Mouse (Mus musculus) ovary, postnatal 36 days (tissue): ENCODE results near the gene Olfr748.
"Not testable (repeated sequence)": the region's sequence is repeated elsewhere in the genome, so short reads cannot be mapped to it uniquely, and the experiment has no call there.

Source experiments
- DNase-seq: peaks from one replicate; pipeline ENCODE4 v3.0.0; 2022; ENCODE audit warnings: low spot score, mixed read lengths

Olfr748 gene

GRCm38 (mm10) chr14:50707073-50707472, at the start of gene Olfr748:
Olfr748 (plus strand) TSS chr14:50707373.
- DNase-seq: no peak

DNA sequence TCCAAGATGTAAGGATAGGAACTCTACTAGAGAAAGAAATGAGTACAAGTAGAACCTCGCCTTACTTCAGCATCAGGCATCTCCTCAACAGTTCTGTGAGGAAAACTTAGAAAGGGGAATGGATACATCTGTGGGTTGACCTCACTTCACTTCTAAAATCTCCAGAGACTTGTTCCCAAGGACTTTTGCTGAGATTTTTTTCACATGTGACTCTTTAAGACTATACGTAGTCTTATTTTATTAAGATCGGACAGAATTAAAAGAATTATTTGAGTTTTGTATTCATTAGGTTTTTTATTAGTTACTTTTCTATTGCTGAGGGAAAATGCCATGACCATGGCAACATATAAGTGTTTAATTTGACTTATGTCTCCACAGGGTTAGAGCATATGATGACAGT, 14.1 kb upstream of the Olfr748 start, which contains the start of gene Olfr747:
Olfr747 (minus strand) TSS at position 101 of the 400 bp plus-strand sequence.
- DNase-seq: no peak

DNA sequence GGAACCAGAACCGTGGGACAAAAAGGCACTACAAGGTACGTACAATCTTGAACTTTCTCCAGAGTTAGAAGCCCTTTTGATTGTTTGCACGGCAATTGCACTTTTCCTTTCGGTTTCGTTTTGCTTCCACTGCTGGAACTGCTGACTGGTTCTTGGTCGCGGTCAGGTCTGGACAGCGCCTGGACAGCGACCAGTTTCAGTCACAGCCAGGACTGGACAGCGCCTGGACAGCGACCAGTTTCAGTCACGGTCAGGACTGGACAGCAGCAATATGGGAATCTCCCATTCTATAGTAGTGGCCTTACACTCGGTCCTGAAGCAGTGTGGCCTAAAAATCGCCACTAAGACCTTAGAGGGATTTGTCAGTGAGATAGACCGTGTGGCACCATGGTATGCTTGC, 12.7 kb downstream of the Olfr748 start:
- not testable (repeated sequence) for DNase-seq

DNA sequence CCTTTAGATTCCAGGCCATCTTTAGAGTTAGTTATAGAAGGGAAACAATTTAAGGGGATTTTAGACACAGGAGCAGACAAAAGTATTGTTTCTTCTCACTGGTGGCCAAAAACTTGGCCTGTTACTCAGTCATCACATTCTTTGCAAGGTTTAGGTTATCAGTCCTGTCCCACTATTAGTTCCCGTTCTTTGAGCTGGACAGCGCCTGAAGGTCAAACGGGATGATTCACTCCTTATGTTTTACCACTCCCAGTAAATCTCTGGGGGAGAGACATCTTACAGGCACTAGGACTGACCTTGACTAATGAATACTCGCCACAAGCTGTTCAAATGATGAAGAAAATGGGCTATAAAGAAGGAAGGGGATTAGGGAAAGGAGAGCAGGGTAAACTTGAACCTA, 15.2 kb downstream of the Olfr748 start:
- DNase-seq: not testable (repeated sequence)

DNA sequence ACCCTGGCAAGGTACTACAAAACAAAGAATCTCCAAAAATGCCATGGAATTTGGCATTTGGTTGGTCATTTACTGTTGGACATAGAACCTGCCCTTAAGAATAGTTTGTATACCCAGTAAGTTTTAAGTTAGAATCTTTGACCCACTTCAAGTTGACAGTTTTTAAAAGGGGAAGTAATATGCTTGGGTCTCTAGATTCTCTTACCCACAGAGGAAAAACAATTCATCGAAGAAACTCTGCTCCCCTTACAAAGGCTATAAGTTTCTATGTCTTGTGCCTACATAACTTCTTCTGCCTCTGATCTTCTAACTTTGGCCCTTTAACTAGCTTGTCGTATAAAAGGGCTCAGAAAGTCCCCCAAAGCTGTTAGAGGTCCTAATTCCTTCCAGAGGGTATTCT, 33.2 kb downstream of the Olfr748 start:
- DNase-seq: no peak

- DNase-seq: no peak
These were observed 34.4 kb downstream of the Olfr748 start for GRCm38 (mm10) chr14:50741584-50741983.

GRCm38 (mm10) chr14:50744994-50745393, 37.8 kb downstream of the Olfr748 start, which contains the start of gene Olfr749:
Olfr749 (minus strand) TSS chr14:50745094.
- DNase-seq: no peak

GRCm38 (mm10) chr14:50758416-50759085, 51.4 kb downstream of the Olfr748 start:
- DNase-seq: no peak
